Mouse (Mus musculus): ENCODE data around the gene Tmem39a.

- TF ChIP-seq POLR2A (IDR thresholded peaks at IDR 0.05; ENCODE audit: low read depth, low read length): no peak
- no peak for TF ChIP-seq CTCF (IDR thresholded peaks at IDR 0.05; ENCODE audit: extremely low read depth, insufficient read depth, insufficient read length, insufficient replicate concordance)
These were observed 37.6 kb downstream of the Tmem39a start for GRCm38 (mm10) chr16:38596099-38596498.
